Mouse (Mus musculus) ES-CJ7 (cell line): ENCODE results near the gene Ralgapa2.

Experiments used
- DNase-seq: peaks from one replicate; pipeline ENCODE4 v3.0.0; 2011; ENCODE audit warnings: low read depth, low spot score

Ralgapa2 gene

DNA sequence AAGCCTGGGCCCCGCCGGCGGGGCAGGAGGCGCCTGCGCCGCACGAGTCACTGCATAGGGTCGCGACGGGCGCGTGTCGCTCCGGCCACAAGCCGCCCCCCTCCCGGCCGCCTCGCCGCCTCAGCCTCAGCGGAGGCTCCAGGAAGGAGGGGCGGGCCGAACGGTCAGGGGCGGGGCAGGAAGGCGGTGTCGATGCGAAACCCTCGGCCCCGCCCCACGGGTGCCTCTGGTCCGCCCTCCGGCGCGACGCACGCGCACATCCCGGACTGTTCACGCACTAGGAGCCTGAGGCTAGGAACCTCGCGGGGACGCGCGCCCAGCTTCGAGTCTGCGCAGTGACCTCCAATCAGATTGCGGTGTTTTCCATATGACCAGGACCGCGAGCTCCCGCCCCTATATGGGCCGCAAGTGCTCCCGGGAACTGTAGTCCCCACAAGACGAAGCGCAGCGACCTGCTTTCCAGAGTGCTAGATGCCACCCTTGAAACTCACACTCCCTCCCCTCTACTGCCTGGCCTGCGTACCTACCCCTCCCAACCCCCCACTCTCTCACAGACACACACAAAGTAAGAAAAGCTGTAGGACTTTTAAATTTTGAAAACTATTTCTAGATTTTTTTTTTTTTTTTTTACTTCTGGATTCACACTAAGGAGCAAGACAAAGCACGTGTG lies at the start of gene Ralgapa2:
TSS of gene Ralgapa2 (minus strand) at position 434 of the 670 bp plus-strand sequence.
- DNase-seq = peak; percentile 100

DNA sequence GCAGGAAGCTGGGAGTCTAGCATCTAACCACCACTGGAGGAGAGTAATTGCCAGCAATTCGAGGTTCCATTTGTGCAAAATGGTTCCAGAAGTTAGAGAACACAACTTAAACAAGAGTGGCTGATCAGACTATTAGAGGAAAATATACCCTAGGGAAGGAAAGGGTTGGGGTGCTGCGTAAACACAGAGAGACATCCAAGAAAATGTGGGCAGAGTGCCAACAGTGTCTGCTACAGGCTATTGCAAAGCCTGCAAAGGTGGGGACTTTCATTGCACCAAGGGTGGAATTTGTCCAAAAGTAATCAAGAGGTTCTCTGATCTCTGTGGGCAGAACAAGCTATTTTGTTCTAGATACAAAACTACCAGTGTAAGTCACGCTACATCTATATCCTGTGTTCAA lies 49.4 kb upstream of the Ralgapa2 start:
- no peak for DNase-seq

DNA sequence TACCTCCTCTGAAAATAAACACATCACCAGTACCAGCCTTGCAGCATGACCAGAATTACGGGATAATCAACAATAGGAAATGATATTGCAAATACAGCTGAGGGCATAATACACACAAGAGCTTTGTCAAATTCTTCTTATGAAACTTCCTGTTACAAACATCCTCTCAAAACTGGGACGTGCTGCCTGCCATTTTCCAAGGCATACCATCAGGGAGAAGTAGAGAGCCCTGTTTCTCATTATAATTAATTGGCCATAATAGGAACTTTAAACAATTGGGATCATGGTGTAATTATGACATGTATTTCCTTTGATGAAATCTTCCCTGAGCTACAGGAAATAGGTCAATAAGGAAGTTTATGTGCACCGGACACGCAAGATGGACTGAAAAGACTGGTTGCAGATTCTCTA lies 48.5 kb upstream of the Ralgapa2 start:
- DNase-seq = no peak

DNA sequence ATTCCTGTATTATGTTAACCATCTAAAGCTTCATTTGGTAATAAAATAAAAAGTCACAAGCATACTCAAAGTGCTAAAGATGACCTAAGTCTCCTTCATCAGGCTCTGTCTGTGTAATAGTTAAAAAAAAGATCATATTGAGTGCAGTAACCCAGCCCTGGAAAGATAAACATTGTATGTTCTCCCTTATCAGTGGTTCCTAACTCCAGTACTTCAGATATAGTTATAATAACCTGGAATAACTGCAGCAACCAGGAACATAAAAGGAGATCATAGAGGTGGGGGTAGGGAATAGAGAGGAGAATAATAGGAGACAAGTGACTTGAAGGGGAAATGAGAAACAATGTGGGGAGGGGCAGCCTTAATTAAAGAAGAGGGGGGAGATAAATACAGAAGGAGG lies 44.0 kb upstream of the Ralgapa2 start:
- no peak for DNase-seq

DNA sequence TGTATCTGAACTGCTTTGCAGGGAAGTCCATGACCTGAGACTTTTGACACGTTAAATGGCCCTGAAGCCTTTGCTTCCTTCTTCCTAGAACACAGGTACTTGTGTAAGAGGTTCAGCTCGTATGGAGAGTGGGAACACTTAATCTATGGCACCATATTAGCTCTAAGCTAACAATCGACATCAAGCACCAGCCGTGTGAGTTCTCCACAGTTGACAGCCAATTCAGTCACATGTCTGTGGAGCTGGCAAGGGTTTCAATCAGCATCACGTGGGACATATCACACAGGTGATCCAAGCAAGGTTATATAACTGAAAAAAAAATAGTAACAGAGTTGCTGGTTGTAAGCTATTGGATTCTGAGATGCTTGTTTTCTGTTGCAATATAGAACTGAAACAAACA lies 43.2 kb upstream of the Ralgapa2 start:
- DNase-seq = no peak

DNA sequence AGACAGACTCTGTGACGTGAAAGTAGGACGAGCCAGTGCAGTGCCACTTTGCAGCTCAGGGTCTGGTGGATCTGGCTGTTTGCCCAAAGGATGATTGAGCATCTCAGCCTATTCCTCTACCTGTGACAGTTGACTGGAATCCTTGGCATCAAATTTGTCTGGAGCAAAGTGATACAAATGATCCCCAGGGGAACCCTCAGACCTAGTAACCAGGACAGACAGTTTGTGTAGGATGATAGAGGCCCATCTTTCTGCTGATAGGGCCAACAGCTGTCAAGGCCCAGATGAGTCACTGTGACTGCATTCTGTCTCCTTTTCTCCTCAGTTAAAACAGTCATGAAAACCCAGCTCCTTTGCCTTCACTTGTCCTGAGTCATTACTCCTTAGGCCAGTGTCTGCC lies 41.6 kb upstream of the Ralgapa2 start:
- DNase-seq = no peak

DNA sequence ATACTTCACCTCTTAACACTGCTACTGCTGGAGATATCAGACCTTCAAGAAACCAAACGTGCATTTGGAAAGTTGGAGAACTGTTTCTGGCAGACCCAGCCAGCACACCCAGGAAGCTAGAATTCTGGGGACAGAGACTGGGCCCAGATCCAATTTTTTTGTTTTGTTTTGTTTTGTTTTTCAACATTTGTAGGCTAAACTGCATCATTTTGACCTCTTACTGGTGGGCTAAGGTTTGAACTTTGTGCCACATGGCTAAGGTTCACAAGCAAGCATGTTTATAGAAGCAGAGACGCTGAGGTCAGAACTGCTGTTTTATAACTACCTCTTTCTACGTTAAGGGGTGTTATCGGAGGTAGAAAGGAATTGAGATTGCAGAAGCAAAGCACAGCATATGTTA lies 39.7 kb upstream of the Ralgapa2 start:
- DNase-seq = no peak

DNA sequence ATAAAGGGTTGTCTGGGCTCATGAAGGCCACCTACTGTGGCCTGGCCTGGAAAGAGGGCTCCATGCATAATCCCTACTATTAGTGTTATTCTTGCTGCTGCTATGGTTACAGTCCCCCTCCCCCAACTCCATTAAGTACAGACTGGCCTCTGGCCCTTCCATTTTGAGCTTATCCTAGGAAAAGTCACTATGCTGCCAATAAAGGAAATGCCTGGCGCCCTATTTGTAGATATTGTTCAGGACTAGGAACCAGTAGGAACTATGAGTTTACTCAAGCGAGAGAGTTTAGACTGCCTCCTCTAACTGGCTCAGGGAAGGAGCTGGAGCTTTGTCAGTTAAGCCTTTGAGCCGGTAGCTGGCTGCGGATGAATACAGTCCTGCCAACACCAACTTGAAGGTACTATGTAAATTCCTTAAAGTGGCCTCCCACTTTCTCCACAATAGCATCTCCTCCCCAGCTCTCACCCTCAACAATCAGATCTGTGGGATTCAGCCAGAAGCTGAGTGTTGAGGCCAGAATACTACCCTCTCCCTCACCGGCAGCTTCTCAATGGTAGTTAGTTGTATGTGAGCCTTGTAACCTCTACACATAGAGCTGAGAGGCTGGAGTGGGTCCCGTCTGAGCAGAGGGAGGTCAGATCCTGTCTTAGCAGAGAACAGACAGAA lies 37.1 kb upstream of the Ralgapa2 start:
- peak; percentile 61 for DNase-seq

DNA sequence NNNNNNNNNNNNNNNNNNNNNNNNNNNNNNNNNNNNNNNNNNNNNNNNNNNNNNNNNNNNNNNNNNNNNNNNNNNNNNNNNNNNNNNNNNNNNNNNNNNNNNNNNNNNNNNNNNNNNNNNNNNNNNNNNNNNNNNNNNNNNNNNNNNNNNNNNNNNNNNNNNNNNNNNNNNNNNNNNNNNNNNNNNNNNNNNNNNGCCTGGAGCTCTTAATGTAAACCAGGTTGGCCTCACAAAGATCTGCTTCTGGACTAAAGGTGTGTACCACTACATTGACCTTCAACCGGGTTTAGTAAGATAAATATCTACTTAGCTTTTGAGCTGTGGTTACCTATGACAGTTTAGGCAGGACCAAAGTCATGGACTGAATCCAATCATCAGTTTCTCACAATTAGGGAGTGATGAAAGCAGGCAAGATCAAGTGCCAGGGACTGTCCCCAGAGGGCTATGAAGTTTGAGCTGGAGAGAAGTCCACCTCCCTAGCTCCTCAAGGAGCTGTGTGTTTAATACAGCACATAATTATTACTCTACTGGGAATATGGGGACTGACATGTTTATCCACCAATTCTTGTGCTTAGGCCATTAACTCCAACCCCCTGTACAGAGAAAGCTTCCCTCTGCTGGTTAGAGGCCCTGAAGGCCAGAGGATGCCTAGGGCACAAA lies 32.1 kb upstream of the Ralgapa2 start:
- no peak for DNase-seq

DNA sequence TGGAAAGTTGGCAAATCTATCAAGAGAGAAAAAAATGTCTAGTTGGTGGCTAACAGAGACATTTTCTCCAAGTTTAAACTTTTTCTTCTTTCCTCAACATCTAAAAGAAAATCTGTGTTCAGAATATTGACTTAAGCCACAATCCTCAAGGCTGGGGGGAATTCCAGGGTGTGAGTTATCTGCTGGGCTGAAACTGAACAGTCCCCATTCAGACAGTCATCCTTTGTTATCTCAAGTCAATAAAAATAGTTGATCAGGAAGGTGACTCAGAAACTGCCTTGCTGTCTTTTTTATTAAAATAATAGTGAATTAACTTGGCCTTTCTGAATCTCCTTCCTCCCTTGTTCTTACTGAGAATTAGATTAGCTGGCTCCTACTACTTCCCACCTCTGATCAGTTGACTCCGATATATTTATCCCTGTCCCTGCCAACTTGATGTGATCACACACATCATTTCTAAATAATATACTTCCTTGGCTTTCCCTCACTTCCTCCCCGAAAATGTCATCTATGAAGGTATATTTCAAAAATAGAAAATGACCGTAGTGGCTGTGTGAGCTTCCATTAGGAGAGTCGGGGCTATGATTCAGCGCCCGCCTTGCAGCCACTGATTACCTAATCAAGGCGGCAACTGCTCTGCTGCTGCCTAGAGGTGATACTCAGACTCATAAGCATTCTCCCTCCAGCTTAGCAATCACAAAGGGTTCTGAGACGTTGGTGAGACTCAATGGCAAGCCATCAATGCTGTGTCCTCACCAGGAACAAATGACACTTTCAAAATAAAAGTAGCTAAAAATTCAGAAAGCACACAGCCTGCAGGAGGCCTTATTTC lies 21.2 kb upstream of the Ralgapa2 start:
- no peak for DNase-seq

DNA sequence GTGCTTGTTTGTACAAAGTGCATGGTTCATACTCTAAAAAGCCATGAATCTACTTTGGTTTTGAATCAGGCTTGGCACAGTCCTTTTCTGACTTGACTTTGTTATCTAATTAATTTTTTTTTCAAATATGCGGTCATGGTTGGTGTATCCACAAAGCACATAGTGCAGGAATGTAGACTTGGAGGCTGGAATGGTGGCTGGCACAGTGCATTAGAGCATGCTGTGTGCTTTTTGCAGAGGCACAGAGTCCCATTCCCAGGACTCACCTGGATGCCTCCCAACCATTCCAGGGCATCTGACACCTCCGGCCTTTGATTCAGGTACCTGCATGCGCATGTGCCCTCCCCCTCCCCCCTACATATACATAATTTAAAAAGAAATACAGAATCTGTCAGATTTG lies 20.3 kb upstream of the Ralgapa2 start:
- no peak for DNase-seq

DNA sequence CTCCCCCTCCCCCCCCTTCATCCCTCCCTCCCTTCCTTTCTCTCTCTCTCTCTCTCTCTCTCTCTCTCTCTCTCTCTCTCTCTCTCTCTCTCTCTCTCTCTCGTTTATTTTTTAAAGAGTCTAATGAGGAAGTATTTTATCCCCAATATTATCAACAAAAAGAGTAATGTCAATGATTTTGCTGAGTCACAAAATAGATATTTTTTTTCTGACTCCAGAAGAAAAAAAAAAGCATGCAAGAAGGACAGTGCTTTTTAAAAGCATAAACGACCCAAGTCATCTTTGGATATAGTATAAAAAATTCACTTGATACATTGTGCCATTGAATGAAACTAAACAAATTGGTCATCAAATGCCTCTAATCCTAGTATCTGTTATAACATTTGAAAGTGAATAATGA lies 13.3 kb upstream of the Ralgapa2 start:
- DNase-seq = no peak

DNA sequence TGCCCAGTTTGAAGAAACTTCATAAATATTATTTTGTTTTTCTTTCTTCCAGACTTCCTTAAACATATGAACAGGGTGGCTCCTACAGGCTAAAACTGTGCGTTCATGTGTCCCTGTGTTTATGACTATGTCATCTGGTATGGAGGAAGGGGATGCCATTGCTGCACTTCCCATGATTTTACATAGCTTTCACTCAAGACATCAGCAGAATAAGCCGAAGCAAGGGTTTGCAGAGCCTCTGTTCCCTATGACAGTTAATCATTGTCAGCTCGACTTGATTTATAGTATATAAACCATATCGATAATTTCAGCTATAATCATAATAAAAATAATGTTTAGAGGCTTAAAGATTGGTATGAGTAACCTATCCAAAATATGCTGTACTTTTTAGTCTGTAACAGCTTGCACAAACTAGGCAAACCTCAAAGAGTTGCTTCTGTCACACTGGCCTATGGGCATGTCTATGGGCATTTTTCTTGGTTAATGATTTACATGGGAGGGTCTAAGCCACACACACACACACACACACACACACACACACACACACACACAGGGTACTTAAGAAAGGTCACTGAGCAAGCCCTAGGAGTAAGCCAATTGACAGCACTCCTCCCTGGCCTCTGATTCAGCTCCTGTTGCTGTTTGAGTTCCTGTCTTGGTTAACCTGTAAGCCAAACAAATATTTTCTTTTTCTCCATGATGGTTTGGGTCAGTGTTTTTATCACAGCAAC lies 12.7 kb upstream of the Ralgapa2 start:
- no peak for DNase-seq

DNA sequence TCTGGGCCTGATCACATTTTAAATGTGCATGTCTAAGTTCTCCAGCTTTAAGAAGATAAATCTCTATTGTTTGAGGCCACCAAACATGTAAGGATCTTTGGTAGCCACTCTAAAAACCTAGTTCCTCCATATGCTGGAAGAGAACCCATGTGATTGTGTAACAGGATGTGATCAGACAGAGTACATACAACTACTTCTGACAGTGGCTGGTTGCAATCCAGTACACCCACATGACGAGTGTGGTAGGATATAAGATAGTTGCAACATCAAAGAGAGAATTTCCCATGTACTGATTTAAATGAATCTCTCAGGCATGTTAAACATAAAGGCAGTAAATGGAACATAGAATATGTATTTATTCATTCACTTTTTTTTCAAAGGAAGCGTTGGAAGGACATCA lies 4.8 kb upstream of the Ralgapa2 start:
- no peak for DNase-seq

DNA sequence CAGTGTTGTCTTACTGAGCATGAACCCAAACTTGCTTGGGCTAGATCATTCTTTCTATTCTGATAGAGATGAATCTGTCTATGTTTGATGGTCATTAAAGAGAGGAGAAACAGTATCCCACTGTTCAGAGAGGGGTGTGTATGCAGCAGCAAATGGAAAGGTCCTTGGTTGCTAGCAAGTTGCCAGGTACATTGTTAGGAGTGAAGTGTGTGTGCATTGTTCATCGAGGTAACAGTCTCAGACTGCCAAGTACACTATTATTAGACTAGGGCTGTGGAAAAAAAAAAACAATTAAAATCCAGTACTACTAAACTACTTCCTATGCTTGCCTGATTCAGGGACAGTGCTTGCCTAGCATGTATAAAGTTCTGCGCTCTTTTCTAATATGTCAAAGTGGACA lies 2.9 kb upstream of the Ralgapa2 start:
- DNase-seq = no peak

DNA sequence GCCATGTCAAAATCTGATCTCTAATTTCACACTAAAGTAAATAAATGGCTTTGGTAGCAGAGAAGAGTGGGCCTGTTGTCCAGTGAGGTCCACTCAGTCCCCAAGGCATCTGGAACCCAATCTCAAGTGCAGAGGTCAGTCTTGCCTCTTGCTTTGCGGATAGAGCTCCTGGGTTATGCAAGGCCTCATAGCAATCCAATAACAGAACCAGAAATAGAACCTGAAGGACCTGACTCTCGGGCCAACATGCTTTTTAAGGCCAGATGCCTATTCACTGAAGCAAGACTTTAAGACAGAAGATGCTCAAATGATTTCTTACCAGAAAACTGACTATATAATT lies 407 bp upstream of the Ralgapa2 start:
- DNase-seq = no peak

DNA sequence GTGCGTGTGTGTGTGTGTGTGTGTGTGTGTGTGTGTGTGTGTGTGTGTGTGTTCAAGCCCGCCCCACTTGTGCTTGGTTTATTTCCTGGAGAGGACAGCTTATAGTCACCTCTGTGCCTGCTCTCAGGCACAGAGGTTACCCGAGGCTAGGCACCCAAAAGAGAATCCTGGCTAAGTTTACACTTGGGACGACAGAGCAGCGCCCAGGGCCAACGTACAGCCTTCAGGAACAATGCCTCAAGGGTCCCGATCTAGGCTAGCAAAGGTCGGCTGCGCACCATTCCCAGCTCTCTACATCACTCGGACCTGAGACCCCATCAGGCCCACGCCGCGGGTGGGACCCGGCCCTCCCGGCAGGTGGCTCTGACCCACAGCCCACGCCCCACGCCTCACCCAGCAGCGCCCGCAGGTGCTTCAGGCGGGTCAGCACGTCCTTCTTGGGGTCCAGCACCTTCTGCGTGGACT lies 711 bp downstream of the Ralgapa2 start:
- peak; percentile 41 for DNase-seq

DNA sequence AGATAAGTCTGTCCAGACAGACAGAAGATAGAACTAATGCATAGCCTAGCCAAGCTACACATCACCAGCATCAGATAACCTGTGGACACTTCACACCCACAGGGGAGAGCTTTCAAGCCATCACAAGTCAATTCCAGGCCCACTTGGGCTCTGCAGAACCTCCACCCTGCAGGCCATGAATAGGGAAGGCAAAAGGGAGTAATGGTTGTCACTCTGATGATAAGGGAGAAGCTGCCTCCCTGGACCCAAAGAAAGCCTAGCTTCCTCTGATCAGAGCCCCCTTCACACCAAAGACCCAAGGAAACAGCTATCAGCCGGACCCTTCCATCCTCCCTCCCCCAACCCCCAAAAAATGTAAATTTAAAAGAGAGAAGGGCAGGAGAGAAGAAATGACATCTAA lies 1.4 kb downstream of the Ralgapa2 start:
- no peak for DNase-seq

DNA sequence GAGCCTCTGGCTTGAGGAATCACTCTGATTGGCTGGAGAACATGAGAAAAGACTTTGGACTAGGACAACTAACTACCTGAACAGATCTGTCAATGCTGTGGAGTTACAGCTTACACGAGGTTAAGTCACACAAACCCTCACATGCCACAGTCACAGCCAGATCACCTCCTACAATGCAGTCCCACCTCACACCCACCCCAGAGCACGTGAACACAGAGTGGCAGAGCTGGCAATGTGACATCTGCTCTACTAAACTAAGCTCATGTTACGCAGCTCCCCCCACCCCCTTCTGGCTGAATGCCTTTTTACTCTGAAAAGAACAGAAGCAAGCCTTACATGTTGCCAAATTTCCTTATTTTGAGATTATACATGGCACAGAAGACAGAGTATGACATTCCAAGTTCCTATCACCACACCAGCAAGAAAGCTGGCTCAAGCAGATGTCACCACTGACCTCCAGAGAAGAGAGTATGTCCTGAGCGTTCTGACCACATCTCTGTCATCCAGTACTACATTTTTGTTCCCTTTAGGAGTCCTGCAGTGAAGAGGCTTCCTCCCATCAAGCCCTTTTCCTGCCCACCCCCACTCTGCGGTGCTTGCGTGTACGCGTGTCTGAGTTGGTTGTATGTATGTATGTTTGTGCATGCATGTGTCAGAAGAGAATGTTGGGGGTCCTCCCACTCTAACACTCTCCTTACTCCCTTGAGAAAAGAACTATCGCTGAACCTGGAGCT lies 9.4 kb downstream of the Ralgapa2 start:
- no peak for DNase-seq

DNA sequence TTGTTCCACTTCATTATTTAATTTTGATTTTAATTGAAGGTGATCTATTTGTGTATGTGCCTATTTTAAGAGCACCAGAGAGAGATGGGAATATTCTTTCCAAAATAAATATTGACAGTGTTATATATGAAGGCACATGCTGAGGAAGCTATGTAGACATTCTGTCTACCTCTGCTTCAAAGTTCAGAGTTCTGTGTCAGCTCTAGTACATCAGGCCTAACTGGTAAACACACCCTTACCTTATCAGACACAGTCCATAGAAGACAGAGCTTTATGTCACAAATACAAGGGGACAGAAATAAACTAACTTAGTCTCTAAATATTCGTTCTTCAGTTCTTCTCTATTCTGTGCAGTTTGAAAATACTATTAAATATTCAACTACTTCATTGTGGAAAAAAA lies 12.1 kb downstream of the Ralgapa2 start:
- no peak for DNase-seq

DNA sequence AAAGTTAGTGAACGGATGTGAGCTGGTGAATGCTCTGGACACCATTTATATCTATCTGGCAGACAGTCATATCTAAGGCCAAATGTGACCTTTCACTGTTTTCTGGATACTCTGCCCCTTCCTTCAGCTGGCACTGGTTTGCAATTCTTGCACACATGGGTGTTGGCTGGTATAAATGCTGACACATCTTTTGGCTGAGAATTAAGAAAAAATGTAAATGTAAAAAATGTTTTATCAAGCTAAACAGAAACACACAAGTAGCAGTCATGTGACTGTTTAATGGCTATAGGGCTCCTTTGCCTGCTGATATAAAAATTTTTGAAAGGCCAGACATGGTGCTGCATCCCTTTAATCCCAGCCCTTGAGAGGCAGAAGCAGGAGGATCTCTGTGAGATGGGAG lies 13.0 kb downstream of the Ralgapa2 start:
- DNase-seq = no peak
